Mouse (Mus musculus) neutrophil, adult 5-6 weeks (primary cell): ENCODE data around the gene Olfr703. TPM values are rescaled to one million over a fixed set of nuclear protein-coding genes. Genes with fewer than 3 reads are reported as not detected.
A peak's percentile ranks its signal among the peaks of the same experiment; 100 is the strongest.

Source experiments
- ATAC-seq: fragments of 151-379, 151-347 bp; 2 replicates; pipeline ENCODE4 v1.8.0; 2017; ENCODE audit warnings: mild to moderate bottlenecking, moderate TSS enrichment; ENCODE audit not compliant: insufficient number of reproducible peaks, poor library complexity, low FRiP score, severe bottlenecking; ENCODE audit errors: extremely low read depth
- total RNA-seq: library from RNA; stranded (forward); fragments of 200-1000 nt; gene quantifications from 2 replicates; pipeline ENCODE4 v1.2.3, GENCODE M21; 2017

The Olfr703 gene
- not detected in 2 replicates for total RNA-seq

GRCm38 (mm10) chr7:106843060-106843459 lies at the start of gene Olfr703:
TSS of gene Olfr703 (plus strand) at chr7:106843360.
- ATAC-seq = no peak

GRCm38 (mm10) chr7:106808734-106809133 lies 34.4 kb upstream of the Olfr703 start, which contains the start of gene Olfr700:
TSS of gene Olfr700 (minus strand) at chr7:106808834.
- ATAC-seq = no peak

GRCm38 (mm10) chr7:106813829-106814228 lies 29.3 kb upstream of the Olfr703 start, which contains the start of gene Olfr701:
TSS of gene Olfr701 (plus strand) at chr7:106814129.
- no peak for ATAC-seq

GRCm38 (mm10) chr7:106815775-106816174 lies 27.4 kb upstream of the Olfr703 start:
- peak; percentile 91 for ATAC-seq

- no peak for ATAC-seq
Measured at GRCm38 (mm10) chr7:106818414-106818813, 24.7 kb upstream of the Olfr703 start.

GRCm38 (mm10) chr7:106833793-106834192 lies 9.4 kb upstream of the Olfr703 start, which contains the start of gene Olfr702:
TSS of gene Olfr702 (minus strand) at chr7:106833893.
- no peak for ATAC-seq

GRCm38 (mm10) chr7:106862885-106863284 lies 19.7 kb downstream of the Olfr703 start, which contains the start of gene Olfr704:
TSS of gene Olfr704 (plus strand) at chr7:106863185.
- no peak for ATAC-seq

GRCm38 (mm10) chr7:106876791-106877190 lies 33.6 kb downstream of the Olfr703 start, which contains the start of gene Olfr705:
TSS of gene Olfr705 (minus strand) at chr7:106876891.
- no peak for ATAC-seq

GRCm38 (mm10) chr7:106888062-106888461 lies 44.9 kb downstream of the Olfr703 start, which contains the start of gene Olfr706:
TSS of gene Olfr706 (minus strand) at chr7:106888162.
- ATAC-seq = no peak

Other genes starting within 250 kb of the Olfr703 start
- gene Olfr693, start 162.8 kb upstream of the Olfr703 start, total RNA-seq = not detected in 2 replicates
- gene Olfr694, start 151.5 kb upstream of the Olfr703 start, total RNA-seq = 0.12 TPM in 1 of 2 replicates, not detected in the other
- not detected in 2 replicates for gene Olfr695, start 127.0 kb upstream of the Olfr703 start, total RNA-seq
- not detected in 2 replicates for gene Olfr697, start 100.9 kb upstream of the Olfr703 start, total RNA-seq
- gene Olfr698, start 88.0 kb upstream of the Olfr703 start, total RNA-seq = not detected in 2 replicates
- gene Olfr699, start 50.2 kb upstream of the Olfr703 start, total RNA-seq = 0.12 TPM in 1 of 2 replicates, not detected in the other
- not detected in 2 replicates for gene Olfr700, start 34.5 kb upstream of the Olfr703 start, total RNA-seq
- gene Olfr701, start 29.2 kb upstream of the Olfr703 start, total RNA-seq = not detected in 2 replicates
- not detected in 2 replicates for gene Olfr702, start 9.5 kb upstream of the Olfr703 start, total RNA-seq
- not detected in 2 replicates for gene Olfr704, start 19.8 kb downstream of the Olfr703 start, total RNA-seq
- gene Olfr705, start 33.5 kb downstream of the Olfr703 start, total RNA-seq = not detected in 2 replicates
- gene Olfr706, start 44.8 kb downstream of the Olfr703 start, total RNA-seq = not detected in 2 replicates
- not detected in 2 replicates for gene Olfr707, start 57.9 kb downstream of the Olfr703 start, total RNA-seq
- not detected in 2 replicates for gene Olfr1532-ps1, start 64.6 kb downstream of the Olfr703 start, total RNA-seq
- not detected in 2 replicates for gene Olfr709-ps1, start 88.9 kb downstream of the Olfr703 start, total RNA-seq
- not detected in 2 replicates for gene Olfr710, start 105.0 kb downstream of the Olfr703 start, total RNA-seq
- gene Olfr6, start 120.6 kb downstream of the Olfr703 start, total RNA-seq = under 0.01 and 0.12 TPM in 2 replicates
- gene Olfr711, start 132.1 kb downstream of the Olfr703 start, total RNA-seq = 0.23 TPM in 1 of 2 replicates, not detected in the other
- not detected in 2 replicates for gene Olfr2, start 162.7 kb downstream of the Olfr703 start, total RNA-seq
- gene Olfr713, start 187.8 kb downstream of the Olfr703 start, total RNA-seq = 0.23 TPM in 1 of 2 replicates, not detected in the other
- gene Olfr714, start 227.6 kb downstream of the Olfr703 start, total RNA-seq = 0.12 TPM in 1 of 2 replicates, not detected in the other
- not detected in 2 replicates for gene Olfr17, start 249.9 kb downstream of the Olfr703 start, total RNA-seq